Mouse (Mus musculus) neural tube, embryonic 15.5 days (tissue): ENCODE measurements around the gene Hk2. TPM values are rescaled to one million over a fixed set of nuclear protein-coding genes. Genes with fewer than 3 reads are reported as not detected.

ENCODE experiments used
- ATAC-seq: fragments of 200-750 bp; cut with Nextera tagmentation; 2 replicates; pipeline ENCODE4 v1.8.0; 2017; ENCODE audit warnings: mild to moderate bottlenecking, moderate TSS enrichment, moderate library complexity; ENCODE audit not compliant: low FRiP score
- H3K27ac ChIP-seq: fragments of 300-500 bp; sonication (generic); replicated peaks from 2 replicates; pipeline ENCODE4 v1.5.1; 2015; ENCODE audit warnings: mild to moderate bottlenecking, inconsistent platforms
- H3K27me3 ChIP-seq: fragments of 300-500 bp; sonication (generic); replicated peaks from 2 replicates; pipeline ENCODE4 v1.6.1; 2015; ENCODE audit warnings: inconsistent platforms
- H3K36me3 ChIP-seq: fragments of 300-500 bp; sonication (generic); 2 replicates; pipeline ENCODE4 v1.6.1; 2015; ENCODE audit warnings: inconsistent platforms
- H3K4me1 ChIP-seq: fragments of 300-500 bp; sonication (generic); 2 replicates; pipeline ENCODE4 v1.6.1; 2015; ENCODE audit warnings: inconsistent platforms
- H3K4me2 ChIP-seq: fragments of 300-500 bp; sonication (generic); 2 replicates; pipeline ENCODE4 v1.6.1; 2015; ENCODE audit warnings: inconsistent platforms, mild to moderate bottlenecking, moderate library complexity
- H3K4me3 ChIP-seq: fragments of 300-500 bp; sonication (generic); replicated peaks from 2 replicates; pipeline ENCODE4 v1.5.1; 2015; ENCODE audit warnings: mild to moderate bottlenecking, inconsistent platforms
- H3K9ac ChIP-seq: fragments of 300-500 bp; sonication (generic); replicated peaks from 2 replicates; pipeline ENCODE4 v1.6.1; 2015; ENCODE audit warnings: mild to moderate bottlenecking, inconsistent platforms
- H3K9me3 ChIP-seq: fragments of 300-500 bp; sonication (generic); replicated peaks from 2 replicates; pipeline ENCODE4 v1.6.1; 2016; ENCODE audit warnings: inconsistent platforms
- WGBS: fragments of 180-500 bp; shearing (Covaris S2); methylation state at CpG from one replicate; pipeline ENCODE4 v1.1.7; 2015; ENCODE audit warnings: mixed read lengths; 5-methylcytosine and 5-hydroxymethylcytosine counted together
- polyA plus RNA-seq: library from polyadenylated mRNA; unstranded; fragments of >200 nt; fragmentation: Nextera tagmentation; extraction: Ambion mirVana; gene quantifications from 2 replicates; pipeline ENCODE4 v1.2.1, GENCODE M21; 2015

Gene Hk2
- polyA plus RNA-seq, 1 experiment from 2014 or later, result 2.6 TPM

GRCm38 (mm10) chr6:82767734-82768586, 6.3 kb downstream of the Hk2 start:
- H3K9ac ChIP-seq, result no peak overlapping the region
- H3K9me3 ChIP-seq, result no peaks in the 10 kb centered on the region
- peaks cover 17% of the 10 kb centered on the region; the same call in 1 of the 2 replicates for H3K27me3 ChIP-seq
- 92% methylated on average over 12 of the region's 12 CpGs for WGBS
- H3K4me3 ChIP-seq, result no peak overlapping the region
- H3K4me1 ChIP-seq, result peaks cover 11% of the 10 kb centered on the region
- no peak for ATAC-seq
- no peaks in the 10 kb centered on the region for H3K36me3 ChIP-seq
- no peak overlapping the region for H3K27ac ChIP-seq
- no peak overlapping the region for H3K4me2 ChIP-seq

DNA sequence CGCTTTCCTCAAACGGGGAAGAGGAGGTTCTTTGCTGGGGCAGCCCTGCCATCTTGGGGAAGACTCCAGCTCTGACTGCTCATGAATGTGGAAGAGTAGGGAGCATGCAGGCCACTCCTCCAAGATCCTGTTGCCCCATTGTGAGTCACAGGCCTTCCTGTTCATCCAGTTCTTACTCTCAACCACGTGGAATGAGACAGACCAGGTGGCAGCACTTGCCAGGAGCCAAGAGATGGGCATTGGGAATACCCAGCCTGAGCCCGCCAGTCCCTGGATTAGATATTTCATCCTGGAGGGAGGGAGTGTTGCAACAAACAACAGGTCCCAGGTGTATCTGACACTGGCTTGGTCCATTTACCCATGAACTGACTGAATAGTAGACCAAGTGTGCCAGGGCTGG, 7.6 kb downstream of the Hk2 start:
- no peak for ATAC-seq
- WGBS, result 70% methylated on average over 4 of the region's 4 CpGs
- Histone ChIP-seq H3K4me3 (no peak overlapping the region), H3K36me3 (no peaks in the 10 kb centered on the region), H3K27me3 (peaks cover 6% of the 10 kb centered on the region; the same call in 1 of the 2 replicates), H3K9me3 (no peaks in the 10 kb centered on the region), H3K4me2 (no peak overlapping the region), H3K9ac (no peak overlapping the region), H3K27ac (no peak overlapping the region), H3K4me1 (no peaks in the 10 kb centered on the region)

DNA sequence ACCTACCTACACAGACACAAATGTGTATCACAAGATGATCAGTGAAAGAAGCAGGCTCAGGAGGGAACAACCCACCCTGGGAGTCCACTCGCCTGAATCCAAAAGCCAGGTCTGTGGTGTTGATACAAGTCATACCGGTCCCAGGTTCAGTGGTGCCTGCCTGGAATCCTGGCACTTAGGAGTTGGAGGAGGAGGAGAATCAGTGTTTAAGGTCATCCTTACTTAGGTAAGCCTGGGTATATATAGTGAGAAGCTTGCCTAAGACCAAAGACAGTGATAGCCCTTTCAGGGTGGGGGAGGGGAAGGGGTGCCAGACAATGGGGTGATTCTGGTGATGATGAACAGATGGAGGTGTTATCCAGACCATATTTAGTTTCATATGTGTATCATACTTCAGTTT, 9.0 kb downstream of the Hk2 start:
- no peak for ATAC-seq
- H3K4me3 ChIP-seq, result no peak overlapping the region
- no peaks in the 10 kb centered on the region for H3K36me3 ChIP-seq
- WGBS, result 95% methylated on average over 2 of the region's 2 CpGs
- H3K27ac ChIP-seq, result no peak overlapping the region
- H3K9me3 ChIP-seq, result no peaks in the 10 kb centered on the region
- H3K27me3 ChIP-seq, result no peaks in the 10 kb centered on the region
- no peak overlapping the region for H3K9ac ChIP-seq
- H3K4me2 ChIP-seq, result no peak overlapping the region
- H3K4me1 ChIP-seq, result no peaks in the 10 kb centered on the region

DNA sequence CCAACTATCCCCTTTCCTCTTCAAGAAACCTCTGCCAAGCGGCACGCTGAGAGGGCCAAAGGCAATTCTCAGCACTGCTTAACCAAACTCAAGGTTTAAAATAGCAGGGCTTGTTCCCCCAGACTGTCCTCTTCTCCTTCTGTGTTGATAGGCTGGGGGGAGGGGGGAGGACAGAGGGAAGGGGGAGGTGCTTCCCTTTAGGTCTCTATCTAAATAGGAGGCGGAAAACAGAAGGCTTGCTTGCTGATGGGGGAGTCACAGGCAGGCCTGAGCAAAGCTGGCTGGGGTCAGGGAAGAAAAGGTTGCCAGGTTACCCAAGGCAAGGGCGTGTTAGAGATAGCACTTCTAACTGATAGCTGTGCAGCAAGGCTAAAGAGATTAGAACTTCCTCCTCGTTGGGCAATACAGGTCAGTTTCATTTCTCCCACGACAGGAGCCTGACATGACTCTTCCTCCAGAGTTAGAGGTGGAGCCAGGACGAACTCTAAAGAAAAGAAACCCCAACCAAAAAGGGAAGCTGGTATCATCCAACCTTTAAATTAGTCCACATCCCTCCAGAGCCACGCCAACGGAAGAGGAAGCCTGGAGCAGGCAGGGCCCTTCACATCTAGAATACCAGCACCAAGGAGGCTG, 10.3 kb downstream of the Hk2 start:
- WGBS, result 58% methylated on average over 9 of the region's 9 CpGs
- Histone ChIP-seq H3K4me2 (no peak overlapping the region), H3K9ac (no peak overlapping the region), H3K27ac (no peak overlapping the region), H3K9me3 (no peaks in the 10 kb centered on the region), H3K27me3 (no peaks in the 10 kb centered on the region), H3K4me1 (no peaks in the 10 kb centered on the region), H3K4me3 (no peak overlapping the region), H3K36me3 (no peaks in the 10 kb centered on the region)
- no peak for ATAC-seq

DNA sequence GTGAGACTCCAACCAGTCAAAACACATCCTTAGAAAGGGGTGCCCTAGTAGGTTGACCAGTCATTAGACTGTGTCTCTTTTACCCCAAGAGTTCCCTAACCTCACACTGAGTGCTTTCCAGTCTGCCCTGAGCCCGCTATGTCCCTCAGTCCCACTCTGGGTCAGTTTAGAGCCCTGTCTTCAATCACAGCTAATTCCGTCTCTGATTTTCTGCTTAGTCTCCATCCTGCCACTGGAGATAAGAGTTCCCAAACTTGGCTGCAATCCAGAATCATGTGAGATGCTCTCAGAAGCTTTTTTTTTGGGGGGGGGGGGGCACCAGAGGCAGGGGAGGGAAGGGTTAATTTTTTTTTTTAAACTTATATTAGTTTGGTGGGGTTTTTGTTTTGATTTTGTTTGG, 11.5 kb downstream of the Hk2 start:
- H3K27ac ChIP-seq, result no peak overlapping the region
- no peak overlapping the region for H3K9ac ChIP-seq
- H3K36me3 ChIP-seq, result no peaks in the 10 kb centered on the region
- no peak for ATAC-seq
- 67% methylated on average over 2 of the region's 2 CpGs for WGBS
- H3K4me2 ChIP-seq, result no peak overlapping the region
- no peaks in the 10 kb centered on the region for H3K27me3 ChIP-seq
- H3K4me1 ChIP-seq, result no peaks in the 10 kb centered on the region
- no peaks in the 10 kb centered on the region for H3K9me3 ChIP-seq
- H3K4me3 ChIP-seq, result no peak overlapping the region

- Histone ChIP-seq H3K4me3 (no peak overlapping the region), H3K36me3 (no peaks in the 10 kb centered on the region), H3K4me1 (no peaks in the 10 kb centered on the region), H3K9me3 (no peaks in the 10 kb centered on the region), H3K27me3 (no peaks in the 10 kb centered on the region), H3K9ac (no peak overlapping the region), H3K27ac (no peak overlapping the region), H3K4me2 (no peak overlapping the region)
- no peak for ATAC-seq
- 79% methylated on average over 3 of the region's 3 CpGs for WGBS
These were observed 13.4 kb downstream of the Hk2 start for GRCm38 (mm10) chr6:82760749-82761357.

DNA sequence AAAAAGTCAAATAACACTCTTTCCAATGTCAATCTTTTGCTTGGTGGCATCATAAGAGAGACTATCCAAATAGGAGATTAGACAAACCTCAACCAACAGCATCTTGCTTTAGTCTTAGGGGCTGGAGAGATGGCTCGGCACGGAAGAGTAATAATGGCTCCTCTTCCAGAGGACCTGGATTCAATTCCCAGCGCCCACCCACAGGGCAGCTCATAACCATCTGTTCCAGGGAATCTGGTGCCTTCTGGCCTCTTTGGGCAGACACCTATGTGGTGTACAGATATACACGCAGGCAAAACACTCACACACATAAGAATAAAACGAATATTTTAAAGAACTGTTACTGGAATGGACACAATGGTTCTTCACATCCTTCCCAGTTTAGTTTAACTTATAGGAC, 15.0 kb downstream of the Hk2 start:
- Histone ChIP-seq H3K9me3 (no peaks in the 10 kb centered on the region), H3K27me3 (no peaks in the 10 kb centered on the region), H3K27ac (no peak overlapping the region), H3K4me1 (no peaks in the 10 kb centered on the region), H3K4me3 (no peak overlapping the region), H3K36me3 (no peaks in the 10 kb centered on the region), H3K4me2 (no peak overlapping the region), H3K9ac (no peak overlapping the region)
- ATAC-seq, result no peak
- 98% methylated on average over 5 of the region's 5 CpGs for WGBS

- no peak overlapping the region for H3K4me2 ChIP-seq
- H3K4me1 ChIP-seq, result no peaks in the 10 kb centered on the region
- H3K27ac ChIP-seq, result no peak overlapping the region
- WGBS, result 79% methylated on average over 9 of the region's 9 CpGs
- H3K4me3 ChIP-seq, result no peak overlapping the region
- H3K27me3 ChIP-seq, result no peaks in the 10 kb centered on the region
- ATAC-seq, result no peak
- no peaks in the 10 kb centered on the region for H3K9me3 ChIP-seq
- H3K9ac ChIP-seq, result no peak overlapping the region
- no peaks in the 10 kb centered on the region for H3K36me3 ChIP-seq
These were observed 17.4 kb downstream of the Hk2 start for GRCm38 (mm10) chr6:82756799-82757210.

GRCm38 (mm10) chr6:82756216-82756615, 18.0 kb downstream of the Hk2 start:
- 88% methylated on average over 7 of the region's 7 CpGs for WGBS
- no peak for ATAC-seq

GRCm38 (mm10) chr6:82755338-82755737, 18.9 kb downstream of the Hk2 start:
- Histone ChIP-seq H3K4me1 (no peaks in the 10 kb centered on the region), H3K9me3 (no peaks in the 10 kb centered on the region), H3K4me2 (no peak overlapping the region), H3K9ac (no peak overlapping the region), H3K27ac (no peak overlapping the region), H3K27me3 (no peaks in the 10 kb centered on the region), H3K4me3 (no peak overlapping the region), H3K36me3 (no peaks in the 10 kb centered on the region)
- WGBS, result 54% methylated on average over 2 of the region's 2 CpGs
- ATAC-seq, result no peak

More at GRCm38 (mm10) chr6:82756216-82756615, 18.0 kb downstream of the Hk2 start:
- Histone ChIP-seq H3K27me3 (no peaks in the 10 kb centered on the region), H3K4me1 (no peaks in the 10 kb centered on the region), H3K9me3 (no peaks in the 10 kb centered on the region), H3K4me3 (no peak overlapping the region), H3K36me3 (no peaks in the 10 kb centered on the region), H3K4me2 (no peak overlapping the region), H3K9ac (no peak overlapping the region), H3K27ac (no peak overlapping the region)

DNA sequence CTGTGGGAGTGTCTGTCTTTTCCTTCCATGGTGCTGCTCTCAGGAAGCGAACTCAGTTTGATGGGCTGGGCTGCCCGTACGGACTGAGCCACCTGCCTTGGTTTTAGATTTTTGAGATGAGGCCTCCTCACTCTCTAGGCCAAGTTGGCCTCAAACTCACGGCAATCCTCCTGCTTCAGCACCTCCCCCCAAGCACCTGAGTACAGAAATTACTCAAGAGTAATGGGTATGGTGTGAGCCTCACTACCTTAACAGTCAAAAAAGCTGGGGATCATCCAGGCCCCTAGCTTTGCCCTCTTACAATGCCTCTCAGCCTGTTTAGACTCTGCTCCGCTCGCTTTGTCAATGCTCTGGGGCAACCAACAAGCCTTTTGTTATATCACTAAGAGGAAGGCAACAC, 19.5 kb downstream of the Hk2 start:
- Histone ChIP-seq H3K4me2 (no peak overlapping the region), H3K36me3 (no peaks in the 10 kb centered on the region), H3K27me3 (no peaks in the 10 kb centered on the region), H3K4me3 (no peak overlapping the region), H3K9ac (no peak overlapping the region), H3K9me3 (no peaks in the 10 kb centered on the region), H3K27ac (no peak overlapping the region), H3K4me1 (no peaks in the 10 kb centered on the region)
- 93% methylated on average over 6 of the region's 6 CpGs for WGBS
- no peak for ATAC-seq
